Mouse (Mus musculus) MEL (cell line): ENCODE measurements around the gene Slc4a8. TPM values are rescaled to one million over a fixed set of nuclear protein-coding genes. Genes with fewer than 3 reads are reported as not detected.

ENCODE experiments used
- DNase-seq: peaks from one replicate; pipeline ENCODE4 v3.0.0; 2011; ENCODE audit warnings: low read depth, low spot score
- H3K27ac ChIP-seq: 2 replicates; pipeline ENCODE4 v1.5.1; 2012; ENCODE audit warnings: low read depth, mild to moderate bottlenecking, control low read depth, low read length, moderate library complexity; ENCODE audit not compliant: control insufficient read depth
- H3K27me3 ChIP-seq, 2 experiments: fragments of 150-350 bp in 1 of 2; sonication (generic) in 1 of 2; 2 replicates each; pipeline ENCODE4 v1.6.1; 2012; ENCODE audit warnings: low read length in 2 of 2, mild to moderate bottlenecking in 2 of 2, improper control_type of control experiment in 1 of 2, moderate library complexity in 1 of 2; ENCODE audit not compliant: insufficient read depth in 2 of 2, control insufficient read depth in 1 of 2
- H3K36me3 ChIP-seq, 2 experiments: 2 replicates each; pipeline ENCODE4 v1.6.1; 2012 to 2014; ENCODE audit warnings: low read length in 2 of 2, improper control_type of control experiment in 1 of 2, inconsistent platforms in 1 of 2, mild to moderate bottlenecking in 1 of 2; ENCODE audit not compliant: insufficient read depth in 2 of 2, control insufficient read depth in 1 of 2
- H3K4me1 ChIP-seq, 2 experiments: fragments of 150-350 bp in 1 of 2; sonication (generic) in 1 of 2; 2 replicates each; pipeline ENCODE4 v1.6.1; 2012; ENCODE audit warnings: low read length in 2 of 2, improper control_type of control experiment in 1 of 2, mild to moderate bottlenecking in 1 of 2; ENCODE audit not compliant: insufficient read depth in 2 of 2, control insufficient read depth in 1 of 2
- H3K4me3 ChIP-seq, 2 experiments: fragments of 150-350 bp in 1 of 2; sonication (generic) in 1 of 2; 2 replicates each; pipeline ENCODE4 v1.5.1; 2012; ENCODE audit warnings: low read depth in 2 of 2, low read length in 2 of 2, mild to moderate bottlenecking in 2 of 2, moderate library complexity in 2 of 2, control low read depth in 1 of 2, improper control_type of control experiment in 1 of 2; ENCODE audit not compliant: control insufficient read depth in 1 of 2, insufficient read depth in 1 of 2
- H3K79me2 ChIP-seq: 2 replicates; pipeline ENCODE4 v1.6.1; 2012; ENCODE audit warnings: mild to moderate bottlenecking, low read length, moderate library complexity; ENCODE audit not compliant: control insufficient read depth, poor library complexity, insufficient read depth
- H3K9ac ChIP-seq: 2 replicates; pipeline ENCODE4 v1.6.1; 2012; ENCODE audit warnings: low read depth, mild to moderate bottlenecking, control low read depth, low read length, moderate library complexity; ENCODE audit not compliant: control insufficient read depth, poor library complexity, severe bottlenecking
- H3K9me3 ChIP-seq: fragments of 150-350 bp; sonication (generic); replicated peaks from 2 replicates; pipeline ENCODE4 v1.6.1; 2012; ENCODE audit warnings: mild to moderate bottlenecking, low read length, improper control_type of control experiment, moderate library complexity; ENCODE audit not compliant: insufficient read depth
- BHLHE40 ChIP-seq: IDR thresholded peaks from 2 replicates; pipeline ENCODE4 v1.6.1; 2012; ENCODE audit warnings: low read depth, mild to moderate bottlenecking, inconsistent platforms, low read length, improper control_type of control experiment, borderline replicate concordance
- CHD1 ChIP-seq: IDR thresholded peaks from 2 replicates; pipeline ENCODE4 v1.6.1; 2012; ENCODE audit warnings: low read depth, mild to moderate bottlenecking, inconsistent platforms, low read length, improper control_type of control experiment
- CHD2 ChIP-seq: IDR thresholded peaks from 2 replicates; pipeline ENCODE4 v1.6.1; 2011; ENCODE audit warnings: low read length, improper control_type of control experiment
- CTCF ChIP-seq, 3 experiments: IDR thresholded peaks in 2 of 3; conservative IDR thresholded peaks in 1 of 3; 2 replicates each; pipeline ENCODE4 v1.5.1; 2011 to 2012; ENCODE audit warnings: low read length in 3 of 3, low read depth in 2 of 3, mild to moderate bottlenecking in 2 of 3, improper control_type of control experiment in 1 of 3, inconsistent platforms in 1 of 3, mixed read lengths in 1 of 3, moderate library complexity in 1 of 3; ENCODE audit not compliant: control insufficient read depth in 1 of 3, insufficient read depth in 1 of 3, poor library complexity in 1 of 3, severe bottlenecking in 1 of 3
- E2F4 ChIP-seq: IDR thresholded peaks from 2 replicates; pipeline ENCODE4 v1.6.1; 2011; ENCODE audit warnings: low read depth, low read length, improper control_type of control experiment, borderline replicate concordance
- ELF1 ChIP-seq: IDR thresholded peaks from 2 replicates; pipeline ENCODE4 v1.6.1; 2014; ENCODE audit warnings: low read depth, mild to moderate bottlenecking, inconsistent platforms, low read length, improper control_type of control experiment, moderate library complexity
- EP300 ChIP-seq, 2 experiments: IDR thresholded peaks; 2 replicates each; pipeline ENCODE4 v1.6.1; 2011; ENCODE audit warnings: improper control_type of control experiment in 2 of 2, low read length in 2 of 2, low read depth in 1 of 2, mild to moderate bottlenecking in 1 of 2
- ETS1 ChIP-seq: IDR thresholded peaks from 2 replicates; pipeline ENCODE4 v1.6.1; 2012; ENCODE audit warnings: low read depth, mild to moderate bottlenecking, inconsistent platforms, low read length, improper control_type of control experiment, moderate library complexity
- GABPA ChIP-seq: IDR thresholded peaks from 2 replicates; pipeline ENCODE4 v1.6.1; 2012; ENCODE audit warnings: low read depth, mild to moderate bottlenecking, inconsistent platforms, low read length, improper control_type of control experiment, moderate library complexity
- GATA1 ChIP-seq: IDR thresholded peaks from 2 replicates; pipeline ENCODE4 v1.6.1; 2011; ENCODE audit warnings: low read depth, low read length, improper control_type of control experiment
- HCFC1 ChIP-seq: IDR thresholded peaks from 2 replicates; pipeline ENCODE4 v1.6.1; 2012; ENCODE audit warnings: low read depth, mild to moderate bottlenecking, inconsistent platforms, low read length, improper control_type of control experiment, moderate library complexity
- JUND ChIP-seq: IDR thresholded peaks from 2 replicates; pipeline ENCODE4 v1.6.1; 2011; ENCODE audit warnings: low read depth, mild to moderate bottlenecking, improper control_type of control experiment, low read length
- KAT2A ChIP-seq: conservative IDR thresholded peaks from 2 replicates; pipeline ENCODE4 v1.6.1; 2012; ENCODE audit warnings: low read depth, low read length, improper control_type of control experiment, inconsistent platforms
- MAFK ChIP-seq: IDR thresholded peaks from 2 replicates; pipeline ENCODE4 v1.6.1; 2011; ENCODE audit warnings: low read depth, mild to moderate bottlenecking, low read length, improper control_type of control experiment, borderline replicate concordance
- MAX ChIP-seq: IDR thresholded peaks from 2 replicates; pipeline ENCODE4 v1.6.1; 2011; ENCODE audit warnings: low read length, improper control_type of control experiment
- MAZ ChIP-seq: IDR thresholded peaks from 2 replicates; pipeline ENCODE4 v1.6.1; 2012; ENCODE audit warnings: low read depth, mild to moderate bottlenecking, inconsistent platforms, low read length, improper control_type of control experiment
- MXI1 ChIP-seq: IDR thresholded peaks from 2 replicates; pipeline ENCODE4 v1.6.1; 2011; ENCODE audit warnings: mild to moderate bottlenecking, low read depth, low read length, improper control_type of control experiment
- MYB ChIP-seq: IDR thresholded peaks from 2 replicates; pipeline ENCODE4 v1.6.1; 2011; ENCODE audit warnings: mild to moderate bottlenecking, low read depth, low read length, improper control_type of control experiment
- MYC ChIP-seq: IDR thresholded peaks from 2 replicates; pipeline ENCODE4 v1.6.1; 2011; ENCODE audit warnings: low read depth, mild to moderate bottlenecking, low read length, improper control_type of control experiment, moderate library complexity
- NELFE ChIP-seq: IDR thresholded peaks from 2 replicates; pipeline ENCODE4 v1.6.1; 2011; ENCODE audit warnings: low read depth, low read length, improper control_type of control experiment
- NRF1 ChIP-seq: IDR thresholded peaks from 2 replicates; pipeline ENCODE4 v1.6.1; 2014; ENCODE audit warnings: low read depth, mild to moderate bottlenecking, inconsistent platforms, low read length, improper control_type of control experiment, moderate library complexity; ENCODE audit not compliant: poor library complexity, insufficient read depth, severe bottlenecking
- POLR2A ChIP-seq, 2 experiments: IDR thresholded peaks; 2 replicates each; pipeline ENCODE4 v1.6.1; 2011 to 2012; ENCODE audit warnings: low read length in 2 of 2, mild to moderate bottlenecking in 2 of 2, control low read depth in 1 of 2, improper control_type of control experiment in 1 of 2, low read depth in 1 of 2, moderate library complexity in 1 of 2; ENCODE audit not compliant: control insufficient read depth in 1 of 2, insufficient read depth in 1 of 2, poor library complexity in 1 of 2
- POLR2AphosphoS2 ChIP-seq: IDR thresholded peaks from 2 replicates; pipeline ENCODE4 v1.6.1; 2011; ENCODE audit warnings: low read length, improper control_type of control experiment
- POLR2AphosphoS5 ChIP-seq: IDR thresholded peaks from 2 replicates; pipeline ENCODE4 v1.6.1; 2012; ENCODE audit warnings: low read depth, borderline replicate concordance, mild to moderate bottlenecking, inconsistent platforms, low read length, moderate library complexity, mixed read lengths
- RAD21 ChIP-seq: IDR thresholded peaks from 2 replicates; pipeline ENCODE4 v1.6.1; 2011; ENCODE audit warnings: mild to moderate bottlenecking, low read depth, low read length, improper control_type of control experiment
- RCOR1 ChIP-seq: IDR thresholded peaks from 2 replicates; pipeline ENCODE4 v1.6.1; 2012; ENCODE audit warnings: low read depth, mild to moderate bottlenecking, inconsistent platforms, low read length, improper control_type of control experiment
- SIN3A ChIP-seq: IDR thresholded peaks from 2 replicates; pipeline ENCODE4 v1.6.1; 2012; ENCODE audit warnings: low read length, improper control_type of control experiment, inconsistent platforms
- SMC3 ChIP-seq: IDR thresholded peaks from 2 replicates; pipeline ENCODE4 v1.6.1; 2011; ENCODE audit warnings: low read depth, low read length, improper control_type of control experiment
- TAL1 ChIP-seq: IDR thresholded peaks from 2 replicates; pipeline ENCODE4 v1.6.1; 2012; ENCODE audit warnings: mild to moderate bottlenecking, inconsistent platforms, low read length, moderate library complexity, mixed read lengths
- TBP ChIP-seq: IDR thresholded peaks from 2 replicates; pipeline ENCODE4 v1.8.0; 2011; ENCODE audit warnings: low read depth, low read length, improper control_type of control experiment
- TCF12 ChIP-seq: IDR thresholded peaks from 2 replicates; pipeline ENCODE4 v1.6.1; 2014; ENCODE audit warnings: low read depth, mild to moderate bottlenecking, inconsistent platforms, low read length, improper control_type of control experiment, moderate library complexity
- UBTF ChIP-seq: IDR thresholded peaks from 2 replicates; pipeline ENCODE4 v1.6.1; 2012; ENCODE audit warnings: low read depth, mild to moderate bottlenecking, inconsistent platforms, low read length, improper control_type of control experiment, moderate library complexity, borderline replicate concordance; ENCODE audit not compliant: insufficient read depth
- USF1 ChIP-seq: IDR thresholded peaks from 2 replicates; pipeline ENCODE4 v1.6.1; 2014; ENCODE audit warnings: low read depth, mild to moderate bottlenecking, inconsistent platforms, low read length, improper control_type of control experiment, moderate library complexity
- ZC3H11A ChIP-seq: IDR thresholded peaks from 2 replicates; pipeline ENCODE4 v1.6.1; 2012; ENCODE audit warnings: low read depth, mild to moderate bottlenecking, inconsistent platforms, low read length, improper control_type of control experiment
- ZKSCAN1 ChIP-seq: IDR thresholded peaks from 2 replicates; pipeline ENCODE4 v1.6.1; 2012; ENCODE audit warnings: low read depth, mild to moderate bottlenecking, inconsistent platforms, low read length, improper control_type of control experiment, moderate library complexity
- ZMIZ1 ChIP-seq: IDR thresholded peaks from 2 replicates; pipeline ENCODE4 v1.6.1; 2012; ENCODE audit warnings: low read depth, mild to moderate bottlenecking, inconsistent platforms, low read length, improper control_type of control experiment, moderate library complexity
- ZNF384 ChIP-seq: IDR thresholded peaks from 2 replicates; pipeline ENCODE4 v1.6.1; 2012; ENCODE audit warnings: low read depth, mild to moderate bottlenecking, inconsistent platforms, low read length, improper control_type of control experiment
- polyA plus RNA-seq, 2 experiments: library from polyadenylated mRNA; stranded (reverse) in 1 of 2; unstranded in 1 of 2; fragments of >175 nt in 1 of 2; fragments of >200 nt in 1 of 2; gene quantifications; 2 replicates each; pipeline versions ENCODE4 v1.2.1 to v1.2.4; 2012; ENCODE audit warnings: low replicate concordance in 2 of 2, low read depth in 1 of 2; ENCODE audit not compliant: insufficient read length in 2 of 2, insufficient read depth in 1 of 2, missing spikeins in 1 of 2
- total RNA-seq: library from RNA; depleted of rRNA; stranded (reverse); fragments of 300-350 nt; gene quantifications from 2 replicates; pipeline ENCODE4 v1.2.3, GENCODE M21; 2012

Gene Slc4a8
- total and polyA plus RNA-seq, 3 experiments = 0.35 to 2.5 TPM; not detected in 1

GRCm38 (mm10) chr15:100738351-100738781, 23.2 kb upstream of the Slc4a8 start:
- peak overlapping the region; percentile 23 for H3K9ac ChIP-seq
- peaks cover 0 to 28% of the 10 kb centered on the region in 2 experiments; a peak in 2 of 4 replicates for H3K36me3 ChIP-seq
- H3K4me3 ChIP-seq = peak overlapping the region; percentile 19 to 23
- H3K9me3 ChIP-seq = no peaks in the 10 kb centered on the region
- H3K27me3 ChIP-seq = no peaks in the 10 kb centered on the region
- DNase-seq = peak; percentile 84
- no peaks in the 10 kb centered on the region for H3K79me2 ChIP-seq
- peaks cover 30 to 45% of the 10 kb centered on the region in 2 experiments for H3K4me1 ChIP-seq
- H3K27ac ChIP-seq = peak overlapping the region; percentile 65
- TF ChIP-seq CHD2 = no peak; the same call in 1 of the 2 replicates
- peak; percentile 54 for TF ChIP-seq MAX
- TF ChIP-seq E2F4 = no peak
- TF ChIP-seq RAD21 = no peak
- peak; percentile 89 for TF ChIP-seq MYB
- no peak for TF ChIP-seq GABPA
- no peak for TF ChIP-seq POLR2AphosphoS5
- TF ChIP-seq GATA1 = peak; percentile 99
- no peak for TF ChIP-seq NRF1
- peak in 1 of 3 experiments; percentile 4; a peak in 1 of 6 replicates for TF ChIP-seq CTCF (IDR thresholded peaks at IDR 0.05 in 2 of 3, conservative IDR thresholded peaks at IDR 0.05 in 1 of 3; ENCODE audit: control insufficient read depth in 1 of 3, insufficient read depth in 1 of 3, low read depth in 2 of 3, low read length in 3 of 3, poor library complexity in 1 of 3, severe bottlenecking in 1 of 3)
- TF ChIP-seq TBP = peak; percentile 53; the same call in 1 of the 2 replicates
- peak; percentile 83 for TF ChIP-seq TAL1
- TF ChIP-seq EP300 (IDR thresholded peaks at IDR 0.05; ENCODE audit: low read depth in 1 of 2, low read length in 2 of 2) = peak; percentile 94 to 97
- no peak for TF ChIP-seq JUND
- peak; percentile 98 for TF ChIP-seq ETS1
- TF ChIP-seq RCOR1 = peak; percentile 72; the same call in 1 of the 2 replicates
- TF ChIP-seq HCFC1 = 0 out of 2 replicates have a peak, but pooled peaks have one; percentile 39
- TF ChIP-seq ZKSCAN1 = no peak
- no peak for TF ChIP-seq CHD1
- peak; percentile 43; the same call in 1 of the 2 replicates for TF ChIP-seq ELF1
- no peak for TF ChIP-seq SMC3
- peak; percentile 39; the same call in 1 of the 2 replicates for TF ChIP-seq USF1
- TF ChIP-seq MXI1 = peak; percentile 44
- TF ChIP-seq ZMIZ1 = no peak
- no peak for TF ChIP-seq POLR2A (IDR thresholded peaks at IDR 0.05; ENCODE audit: control insufficient read depth in 1 of 2, insufficient read depth in 1 of 2, low read depth in 1 of 2, low read length in 2 of 2, poor library complexity in 1 of 2)
- TF ChIP-seq TCF12 = peak; percentile 96
- no peak; the same call in 1 of the 2 replicates for TF ChIP-seq KAT2A
- no peak for TF ChIP-seq NELFE
- TF ChIP-seq UBTF = no peak
- TF ChIP-seq BHLHE40 = peak; percentile 51; the same call in 1 of the 2 replicates
- peak; percentile 59; the same call in 1 of the 2 replicates for TF ChIP-seq MYC
- TF ChIP-seq POLR2AphosphoS2 = no peak
- TF ChIP-seq MAFK = 0 out of 2 replicates have a peak, but pooled peaks have one; percentile 57
- no peak for TF ChIP-seq ZC3H11A
- peak; percentile 90 for TF ChIP-seq SIN3A
- no peak for TF ChIP-seq ZNF384
- TF ChIP-seq MAZ = peak; percentile 40; the same call in 1 of the 2 replicates
